Mouse (Mus musculus) mature B cell (primary cell): ENCODE data around the gene Nup98.

Experiments used
- in situ Hi-C: fragments of 300-500 bp; cut with MboI; formaldehyde crosslinking; loops from 2 replicates; pipeline ENCODE4 v1.14.3; 2019

Nup98 gene

DNA sequence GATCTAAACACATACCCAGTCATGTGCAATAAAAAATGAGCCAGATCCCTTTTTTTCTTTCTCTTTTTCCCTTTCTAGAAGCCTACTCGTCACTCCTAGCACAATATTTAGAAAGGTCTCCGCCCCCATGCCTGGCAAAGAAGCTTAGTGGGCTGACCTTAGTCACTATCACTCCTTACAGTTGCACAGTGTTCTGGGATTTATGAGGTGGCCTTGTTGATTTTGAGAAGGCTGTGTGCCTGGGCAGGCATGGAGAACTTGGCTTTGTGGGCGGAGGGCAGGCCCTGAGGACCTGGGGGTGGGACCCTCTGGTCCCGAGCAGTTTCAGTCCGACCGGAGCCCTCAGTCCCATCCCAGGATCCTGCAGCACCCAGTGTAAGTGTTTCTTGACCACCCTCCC lies 19.8 kb upstream of the Nup98 start:
- in situ Hi-C loops = no loop called here

DNA sequence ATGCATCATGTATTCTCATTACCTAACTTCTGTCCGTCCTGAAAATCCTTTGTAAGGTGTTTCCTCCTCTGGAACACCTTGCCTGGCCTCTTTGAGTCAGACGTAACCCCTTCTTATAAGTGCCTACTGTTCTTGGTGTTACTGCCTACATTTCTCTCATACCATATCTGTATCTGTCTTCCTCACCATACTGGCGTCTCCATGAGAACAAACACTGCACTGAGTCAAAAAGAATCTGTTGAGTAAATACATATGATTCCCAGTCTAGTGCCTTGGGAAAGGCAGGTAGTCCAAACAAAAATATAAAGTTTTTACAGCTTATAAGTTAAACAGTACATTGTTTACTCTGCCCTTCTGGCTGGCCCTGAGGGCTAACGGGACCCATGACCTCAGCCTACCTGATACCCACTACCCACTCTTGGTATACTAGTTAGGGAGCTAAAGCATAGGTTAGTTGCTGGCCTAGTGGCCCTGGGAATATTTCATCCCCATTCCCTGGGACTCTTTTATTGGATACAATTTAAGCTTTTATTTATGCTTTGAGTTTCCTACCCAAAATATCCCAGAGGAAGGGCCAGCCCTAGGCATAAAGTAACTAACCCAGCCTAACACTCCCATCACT lies 18.2 kb upstream of the Nup98 start:
- in situ Hi-C loops = no loop called here

- in situ Hi-C loops = no loop called here
These were observed 16.1 kb upstream of the Nup98 start for GRCm38 (mm10) chr7:102226051-102226450.

DNA sequence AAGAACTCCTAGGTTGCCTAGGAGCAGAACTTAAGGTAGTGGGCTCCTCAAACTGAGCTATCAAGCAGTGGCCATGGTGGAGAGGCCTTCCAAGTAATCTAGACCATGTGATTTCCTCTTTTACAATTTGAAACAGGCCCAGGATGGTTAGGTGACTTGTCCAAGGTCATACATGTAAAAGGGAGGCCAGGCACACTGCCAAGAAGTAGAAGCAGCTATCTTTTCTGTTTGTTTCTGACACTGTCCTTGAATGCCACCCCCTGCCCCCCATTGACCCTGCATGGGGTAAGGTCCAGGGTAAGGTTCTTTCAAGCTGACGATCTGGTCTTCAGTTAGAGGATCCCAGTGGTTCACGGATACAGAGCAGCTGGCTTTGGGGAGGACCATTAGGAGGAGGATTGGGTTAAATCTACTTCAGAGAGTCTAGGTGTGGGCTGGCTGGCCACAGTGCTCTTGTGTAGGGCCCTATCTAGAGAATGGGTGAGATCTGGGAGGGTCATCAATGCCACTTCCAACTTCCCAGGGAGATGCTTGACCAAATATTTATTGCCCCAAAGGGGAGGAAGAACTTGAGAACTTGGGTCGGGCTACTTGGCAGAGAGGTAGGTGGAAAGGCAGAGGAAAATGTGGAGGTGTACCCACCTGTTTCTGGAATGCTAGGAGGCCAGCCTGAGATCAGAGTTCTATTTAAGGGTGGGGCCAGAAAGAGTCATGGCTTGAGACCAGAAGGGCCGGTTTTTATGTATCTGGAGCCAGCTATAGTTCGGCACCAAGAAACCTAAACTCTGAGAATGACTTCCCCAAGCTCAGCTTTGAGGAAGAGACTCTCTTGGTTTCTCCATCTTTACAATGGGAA lies 14.1 kb upstream of the Nup98 start:
- in situ Hi-C loops = no loop called here

- in situ Hi-C loops = no loop called here
These were observed 13.0 kb upstream of the Nup98 start for GRCm38 (mm10) chr7:102222830-102223556.

- in situ Hi-C loops = no loop called here
These were observed 12.4 kb upstream of the Nup98 start for GRCm38 (mm10) chr7:102222336-102222735.

- in situ Hi-C loops = no loop called here
These were observed 11.9 kb upstream of the Nup98 start for GRCm38 (mm10) chr7:102221899-102222298.

- in situ Hi-C loops = no loop called here
These were observed 1.1 kb upstream of the Nup98 start for GRCm38 (mm10) chr7:102211071-102211470.

DNA sequence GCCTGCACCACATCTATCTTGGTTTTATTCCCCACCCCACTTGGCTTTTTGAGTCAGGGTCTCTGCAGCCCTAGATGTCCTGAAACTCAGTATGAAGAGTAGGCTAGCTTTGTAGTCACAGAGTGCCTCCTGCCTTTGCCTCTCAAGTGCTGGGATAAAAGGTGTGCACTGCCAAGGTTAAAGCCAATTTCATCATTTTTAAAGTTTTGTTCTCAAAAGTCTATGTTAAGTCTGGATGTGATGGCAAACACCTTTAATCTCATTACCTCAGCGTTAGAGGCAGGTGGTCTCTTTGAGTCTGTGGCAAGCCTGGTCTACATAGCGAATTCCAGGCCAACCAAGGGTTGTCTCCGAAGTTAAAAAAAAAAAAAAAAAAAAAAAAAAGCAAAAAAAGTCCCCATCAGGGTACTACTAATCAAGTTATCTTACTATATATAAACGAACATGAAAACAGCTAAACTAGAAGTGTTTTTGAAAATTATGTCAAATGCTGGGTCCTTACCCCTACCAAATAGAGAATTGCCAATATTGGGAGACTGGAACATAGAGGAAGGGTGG lies 1.1 kb downstream of the Nup98 start:
- in situ Hi-C loops = no loop called here

DNA sequence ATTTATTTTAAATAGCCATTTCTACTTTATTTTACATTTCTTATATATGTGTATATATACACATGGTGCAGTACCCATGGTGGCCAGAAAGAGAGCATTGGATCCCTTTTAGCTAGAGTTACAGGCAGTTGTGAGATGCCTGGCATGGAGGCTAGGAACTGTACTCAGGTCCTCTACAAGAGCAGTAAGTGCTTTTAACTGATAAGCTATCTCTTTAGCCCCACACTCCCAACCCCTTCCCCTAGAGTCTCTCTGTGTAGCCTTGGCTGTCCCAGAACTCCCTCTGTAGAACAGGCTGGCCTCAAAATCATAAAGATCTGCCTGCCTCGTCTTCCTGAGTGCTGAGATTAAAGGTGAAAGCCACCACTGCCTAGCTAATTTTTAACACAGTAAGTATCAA lies 4.3 kb downstream of the Nup98 start:
- in situ Hi-C loops = no loop called here

- in situ Hi-C loops = no loop called here
These were observed 5.6 kb downstream of the Nup98 start for GRCm38 (mm10) chr7:102204296-102204857.

DNA sequence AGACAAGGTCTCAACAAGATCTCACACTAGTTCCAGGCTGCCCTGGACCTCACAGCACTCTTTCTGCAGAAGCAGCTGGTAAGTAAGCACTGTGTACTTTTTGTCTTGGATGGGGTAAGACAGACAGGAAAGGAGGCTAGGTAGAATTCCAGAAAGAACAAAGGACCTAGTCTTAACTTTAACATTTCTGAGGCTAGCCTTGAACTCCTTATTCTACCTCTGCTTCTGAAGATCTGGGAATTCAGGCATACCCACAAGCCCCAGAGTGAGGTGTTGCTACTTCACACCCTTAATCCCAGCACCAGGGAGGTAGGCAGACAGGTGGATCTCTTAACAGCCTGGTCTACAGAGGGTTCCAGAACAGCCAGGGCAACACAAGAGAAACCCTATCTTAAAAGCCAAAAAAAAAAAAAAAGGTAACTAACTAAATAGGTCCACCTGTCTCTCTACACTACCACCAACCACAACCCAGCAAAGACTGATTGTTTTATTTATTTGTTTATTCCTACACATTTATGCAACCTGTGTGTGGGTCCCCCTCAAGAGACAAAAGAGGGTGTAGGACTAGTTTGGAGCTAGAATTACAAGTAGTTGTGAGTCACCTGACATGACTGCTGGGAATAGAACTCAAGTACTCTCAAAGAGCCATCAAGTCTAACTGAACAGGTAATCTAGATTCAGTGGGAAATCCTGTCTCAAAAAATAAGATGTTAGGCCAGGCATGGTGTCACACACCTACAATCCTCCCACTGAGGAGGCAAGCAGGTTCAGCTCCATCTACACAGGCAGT lies 8.8 kb downstream of the Nup98 start:
- in situ Hi-C loops = no loop called here

DNA sequence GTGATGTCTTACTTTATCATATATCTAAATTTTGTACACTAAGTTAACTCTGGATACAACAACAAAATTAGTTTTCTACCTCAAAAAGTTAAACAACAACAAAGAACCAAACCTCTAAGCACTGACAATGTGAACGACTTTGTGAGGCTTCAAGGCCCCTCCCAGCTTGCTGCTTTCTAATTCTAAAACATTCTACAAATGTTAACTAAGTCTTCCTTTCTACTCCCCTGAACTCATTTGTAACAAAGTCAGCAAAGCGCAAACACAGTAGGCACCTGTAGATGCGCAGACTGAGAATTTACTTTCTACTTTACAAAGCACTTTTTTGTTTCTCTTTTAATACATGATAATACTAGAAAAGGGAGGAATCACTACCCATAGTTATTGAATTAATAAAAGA lies 9.4 kb downstream of the Nup98 start:
- in situ Hi-C loops = no loop called here

DNA sequence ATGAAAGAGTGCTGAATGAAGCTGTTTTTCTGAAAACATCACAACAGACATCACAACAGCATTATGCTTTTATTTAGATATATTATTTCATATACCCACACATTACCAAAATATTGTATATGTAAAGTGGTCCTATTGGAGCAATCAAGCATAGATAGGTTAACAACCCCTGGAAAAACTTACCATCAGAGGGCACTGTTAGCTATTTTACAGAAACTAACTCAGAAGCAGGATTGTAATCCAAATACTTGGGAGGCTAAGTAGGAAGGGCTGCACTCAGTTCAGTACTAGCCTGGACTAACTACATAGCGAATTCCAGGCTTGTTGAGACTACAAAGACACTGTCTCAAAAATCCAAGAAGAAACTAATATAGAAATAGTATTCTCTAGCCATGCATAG lies 17.6 kb downstream of the Nup98 start:
- in situ Hi-C loops = no loop called here

GRCm38 (mm10) chr7:102183849-102184248 lies 26.1 kb downstream of the Nup98 start:
- in situ Hi-C loops = no loop called here

DNA sequence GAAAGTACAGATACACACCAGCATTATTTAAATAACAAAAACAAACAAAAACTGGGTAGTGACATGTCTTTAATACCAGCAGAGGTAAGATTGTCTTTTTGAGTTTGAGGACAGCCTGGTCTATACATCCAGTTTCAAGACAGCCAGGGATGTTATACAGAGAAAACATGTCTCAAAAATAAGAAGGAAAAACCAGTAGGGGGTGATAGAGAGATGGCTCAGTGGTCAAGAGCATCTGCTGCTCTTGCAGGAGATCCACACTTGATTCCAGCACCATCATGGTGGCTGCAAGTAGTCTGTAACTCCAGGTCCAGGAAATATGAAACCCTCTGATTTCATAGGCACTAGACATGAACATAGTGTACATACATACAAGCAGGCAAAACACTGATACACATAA lies 39.7 kb downstream of the Nup98 start:
- in situ Hi-C loops = no loop called here

DNA sequence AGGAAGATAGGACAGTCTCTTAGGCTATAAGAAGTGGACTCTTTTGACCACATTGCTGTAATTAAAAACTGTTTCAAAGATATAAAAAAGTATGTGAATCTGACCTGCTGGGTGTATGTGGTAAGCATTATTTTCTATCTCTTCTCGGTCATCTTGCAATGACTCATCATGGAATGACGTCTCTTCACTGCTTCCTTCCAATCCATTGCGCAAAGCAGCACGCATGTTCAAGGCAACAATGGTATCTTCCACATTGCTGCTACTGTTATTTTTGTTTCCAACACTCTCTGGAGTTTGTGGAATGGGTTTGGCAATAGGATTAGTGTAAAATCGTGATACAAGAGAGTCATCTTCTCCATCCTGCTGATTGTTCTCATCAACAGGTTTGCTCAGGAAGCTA lies 56.3 kb downstream of the Nup98 start:
- in situ Hi-C loops = no loop called here

- in situ Hi-C loops = no loop called here
These were observed 72.1 kb downstream of the Nup98 start for GRCm38 (mm10) chr7:102137898-102138297.

GRCm38 (mm10) chr7:102137464-102137863 lies 72.5 kb downstream of the Nup98 start:
- in situ Hi-C loops = no loop called here

- in situ Hi-C loops = no loop called here
These were observed 77.6 kb downstream of the Nup98 start for GRCm38 (mm10) chr7:102132395-102132794.

DNA sequence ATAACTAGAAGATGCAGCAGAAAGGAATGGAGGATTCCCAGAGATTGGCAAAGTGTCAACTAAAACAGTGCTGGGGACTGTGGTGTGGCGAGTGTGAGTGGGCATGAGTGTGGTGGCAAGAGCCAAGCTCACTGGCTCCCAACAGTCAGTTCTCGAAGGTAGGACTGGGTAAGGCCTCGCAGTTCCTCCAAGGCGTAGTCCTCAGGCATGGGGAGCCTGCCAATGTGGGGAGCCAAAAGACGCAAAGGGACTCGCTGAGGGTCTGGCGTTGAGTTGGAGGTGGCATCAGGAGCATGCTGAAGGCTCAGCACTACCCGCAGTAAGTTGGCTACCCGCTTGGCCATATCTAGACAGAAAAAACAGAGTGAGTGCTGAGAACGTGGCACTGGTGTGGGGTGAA lies 89.7 kb downstream of the Nup98 start:
- in situ Hi-C loops = no loop called here
